Mouse (Mus musculus): Measurements from ENCODE around the gene Gm5134.

DNA sequence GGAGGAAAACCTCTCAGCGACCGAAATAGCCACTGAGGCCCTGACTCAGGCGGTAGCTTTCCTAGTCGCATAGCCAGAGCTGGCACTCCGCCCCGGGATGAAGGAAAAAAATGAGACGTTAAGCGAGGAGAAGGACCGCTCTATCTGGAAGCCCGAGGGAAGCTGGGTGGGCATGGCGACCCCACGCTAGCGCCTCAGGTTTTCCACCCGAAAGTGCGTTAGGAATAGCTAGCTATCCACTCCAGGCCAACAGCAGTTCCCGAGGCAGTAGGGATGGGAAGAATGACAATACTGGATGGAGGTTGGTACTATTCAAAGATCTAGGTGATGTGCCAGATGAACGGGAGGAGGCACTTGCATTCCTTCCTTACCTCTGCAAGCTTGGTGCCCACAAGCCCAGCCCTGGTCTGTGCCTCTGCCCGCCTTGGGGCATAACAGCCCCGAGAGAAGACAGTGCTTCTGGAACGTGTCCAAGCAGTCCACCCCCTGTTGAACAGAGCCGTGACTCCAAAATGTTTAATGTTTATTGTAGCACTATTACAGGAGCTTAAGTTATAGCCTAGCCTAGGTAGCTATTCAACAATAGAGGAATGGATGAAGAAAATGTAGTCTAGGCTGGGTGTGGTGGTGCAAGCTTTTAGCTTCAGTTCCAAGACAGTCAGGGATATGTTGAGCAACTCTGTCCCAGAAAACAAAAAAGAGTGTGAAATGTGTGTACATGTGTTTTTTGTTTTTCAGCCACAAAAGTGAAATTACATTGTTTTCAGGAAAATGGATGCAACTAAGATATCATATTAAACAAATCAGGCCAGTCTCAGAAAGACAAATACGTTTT lies 32.4 kb upstream of the Gm5134 start:
- no peak for TF ChIP-seq CTCF (conservative IDR thresholded peaks at IDR 0.05; ENCODE audit: insufficient read depth, insufficient read length, low read depth, low read length)
- no peak for TF ChIP-seq POLR2A (IDR thresholded peaks at IDR 0.05; ENCODE audit: low read depth, low read length)

Data from kidney, adult 2 months (tissue).